Mouse (Mus musculus) hindbrain, embryonic 10.5 days (tissue): ENCODE results near the gene Ntsr2. TPM values are rescaled to one million over a fixed set of nuclear protein-coding genes. Genes with fewer than 3 reads are reported as not detected.

Experiments used
- polyA plus RNA-seq: library from polyadenylated mRNA; unstranded; fragments of >200 nt; fragmentation: Nextera tagmentation; extraction: Ambion mirVana; gene quantifications from 2 replicates; pipeline ENCODE4 v1.2.1, GENCODE M21; 2016

Gene Ntsr2
- polyA plus RNA-seq, 1 experiment from 2014 or later = not detected

Other genes with a start within 250 kb of the Ntsr2 start
- 6.4 and 10.6 TPM in 2 replicates for gene Lpin1, start 42.4 kb upstream of the Ntsr2 start, polyA plus RNA-seq
- 19.0 and 28.1 TPM in 2 replicates for gene Greb1, start 147.5 kb downstream of the Ntsr2 start, polyA plus RNA-seq
- 65.4 TPM in 2 replicates for gene E2f6, start 157.6 kb downstream of the Ntsr2 start, polyA plus RNA-seq
- gene Rock2, start 241.5 kb downstream of the Ntsr2 start, polyA plus RNA-seq = 9.0 and 12.0 TPM in 2 replicates